Mouse (Mus musculus): ENCODE data around the gene Slc22a6. TPM values are rescaled to one million over a fixed set of nuclear protein-coding genes. Genes with fewer than 3 reads are reported as not detected.

Gene Slc22a6
- total and polyA plus RNA-seq, 3 experiments: not detected

GRCm38 (mm10) chr19:8570341-8571040 is 47.3 kb upstream of the Slc22a6 start:
- Histone ChIP-seq H3K36me3 (replicated peaks in 1 of 2; ENCODE audit: control insufficient read depth in 1 of 2, insufficient read depth in 1 of 2, low read length in 1 of 2) (no peaks in the 10 kb centered on the region), H3K27me3 (replicated peaks) (no peaks in the 10 kb centered on the region), H3K27ac (ENCODE audit: insufficient read depth, low read depth) (no peak overlapping the region), H3K4me1 (ENCODE audit: control insufficient read depth in 1 of 2, insufficient read depth in 2 of 2) (no peaks in the 10 kb centered on the region), H3K79me2 (replicated peaks; ENCODE audit: control insufficient read depth, extremely low read depth, insufficient read depth, poor library complexity, severe bottlenecking) (no peaks in the 10 kb centered on the region), H3K4me2 (ENCODE audit: insufficient read depth, low read depth, poor library complexity, severe bottlenecking) (no peak overlapping the region), H3K9me3 (replicated peaks; ENCODE audit: low read length) (no peaks in the 10 kb centered on the region), H3K9ac (ENCODE audit: insufficient read depth, low read depth) (no peak overlapping the region), H3K4me3 (replicated peaks in 1 of 3; ENCODE audit: low read depth in 2 of 3, low read length in 2 of 3, poor library complexity in 1 of 3) (no peak overlapping the region)
- in situ Hi-C loops (cut with MboI; ENCODE audit: low pct_ligation_motif_present, low pct_unique_long_range_greater_than_20kb, low sequenced_read_pairs) (no loop called here), dilution Hi-C loops (cut with MboI; ENCODE audit: extremely low pct_ligation_motif_present, extremely low pct_unique_long_range_greater_than_20kb, low sequenced_read_pairs) (no loop called here)
- DNase-seq (ENCODE audit: extremely low read depth): no peak
- TF ChIP-seq JUND (conservative IDR thresholded peaks at IDR 0.05; ENCODE audit: low read depth, low read length): no peak
- TF ChIP-seq USF1 (IDR thresholded peaks at IDR 0.05; ENCODE audit: low read depth, low read length): no peak
- TF ChIP-seq CHD2 (IDR thresholded peaks at IDR 0.05; ENCODE audit: low read length): no peak
- no peak for TF ChIP-seq E2F4 (IDR thresholded peaks at IDR 0.05; ENCODE audit: insufficient replicate concordance, low read depth, low read length)
- no peak for TF ChIP-seq KAT2A (IDR thresholded peaks at IDR 0.05; ENCODE audit: insufficient replicate concordance, low read length)
- TF ChIP-seq TBP (conservative IDR thresholded peaks at IDR 0.05; ENCODE audit: low read depth, low read length): no peak
- TF ChIP-seq ZC3H11A (IDR thresholded peaks at IDR 0.05; ENCODE audit: low read depth, low read length): no peak
- no peak for TF ChIP-seq RAD21 (IDR thresholded peaks at IDR 0.05; ENCODE audit: low read depth, low read length)
- no peak for TF ChIP-seq SIN3A (IDR thresholded peaks at IDR 0.05; ENCODE audit: low read length)
- TF ChIP-seq POLR2AphosphoS2 (IDR thresholded peaks at IDR 0.05; ENCODE audit: low read depth, low read length): no peak
- no peak for TF ChIP-seq JUN (IDR thresholded peaks at IDR 0.05; ENCODE audit: insufficient read depth, low read depth, low read length)
- TF ChIP-seq POLR2A (IDR thresholded peaks at IDR 0.05; ENCODE audit: low read depth, low read length): no peak
- no peak for TF ChIP-seq ELF1 (IDR thresholded peaks at IDR 0.05; ENCODE audit: low read depth, low read length)
- no peak for TF ChIP-seq IRF4 (IDR thresholded peaks at IDR 0.05; ENCODE audit: low read depth, low read length)

- TF ChIP-seq EP300 (IDR thresholded peaks at IDR 0.05; ENCODE audit: low read length) (no peak), POLR2AphosphoS2 (IDR thresholded peaks at IDR 0.05; ENCODE audit: low read depth, low read length) (no peak)
- Histone ChIP-seq H3K9me3 (replicated peaks; ENCODE audit: low read length) (no peaks in the 10 kb centered on the region), H3K79me2 (replicated peaks; ENCODE audit: control insufficient read depth, extremely low read depth, insufficient read depth, poor library complexity, severe bottlenecking) (no peaks in the 10 kb centered on the region), H3K4me1 (ENCODE audit: control insufficient read depth in 1 of 2, insufficient read depth in 2 of 2) (no peaks in the 10 kb centered on the region), H3K27ac (ENCODE audit: insufficient read depth, low read depth) (no peak overlapping the region), H3K9ac (ENCODE audit: insufficient read depth, low read depth) (no peak overlapping the region), H3K4me2 (ENCODE audit: insufficient read depth, low read depth, poor library complexity, severe bottlenecking) (no peak overlapping the region), H3K36me3 (replicated peaks in 1 of 2; ENCODE audit: control insufficient read depth in 1 of 2, insufficient read depth in 1 of 2, low read length in 1 of 2) (no peaks in the 10 kb centered on the region), H3K4me3 (replicated peaks in 1 of 3; ENCODE audit: low read depth in 2 of 3, low read length in 2 of 3, poor library complexity in 1 of 3) (no peak overlapping the region), H3K27me3 (replicated peaks) (no peaks in the 10 kb centered on the region)
- no peak for DNase-seq (ENCODE audit: extremely low read depth)
- dilution Hi-C loops (cut with MboI; ENCODE audit: extremely low pct_ligation_motif_present, extremely low pct_unique_long_range_greater_than_20kb, low sequenced_read_pairs) (no loop called here), in situ Hi-C loops (cut with MboI; ENCODE audit: low pct_ligation_motif_present, low pct_unique_long_range_greater_than_20kb, low sequenced_read_pairs) (no loop called here)
Observed at GRCm38 (mm10) chr19:8571746-8572145, 46.1 kb upstream of the Slc22a6 start.
